Mouse (Mus musculus) lung, postnatal 4 days (tissue): Measurements from ENCODE around the gene Teddm3.
"Not testable (repeated sequence)": the region's sequence is repeated elsewhere in the genome, so short reads cannot be mapped to it uniquely, and the experiment has no call there.

ENCODE experiments used
- DNase-seq, 2 experiments: peaks; one replicate each; pipeline ENCODE4 v3.0.0; 2021

The Teddm3 gene

DNA sequence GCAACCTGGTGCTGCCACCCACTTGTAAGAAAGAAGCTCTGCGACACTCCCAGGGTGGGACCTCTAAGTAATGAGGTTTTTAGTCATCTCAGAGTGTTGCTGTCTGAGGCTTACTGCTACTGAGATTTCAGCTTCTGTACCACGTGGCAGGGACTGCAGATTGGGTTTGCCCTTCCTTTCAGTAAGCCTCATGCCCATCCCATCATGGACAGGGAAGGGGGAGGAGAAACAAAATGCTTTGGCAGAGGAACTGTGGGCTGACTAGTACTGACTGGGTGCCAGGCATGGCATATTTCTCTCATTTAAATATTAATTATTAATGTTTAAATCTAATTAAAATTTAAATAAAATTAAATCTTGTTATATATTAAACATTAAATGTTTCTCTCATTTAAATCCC is at the start of gene Teddm3:
Gene Teddm3 (minus strand): TSS at position 101 of the 400 bp plus-strand sequence.
- DNase-seq = not testable (repeated sequence)

DNA sequence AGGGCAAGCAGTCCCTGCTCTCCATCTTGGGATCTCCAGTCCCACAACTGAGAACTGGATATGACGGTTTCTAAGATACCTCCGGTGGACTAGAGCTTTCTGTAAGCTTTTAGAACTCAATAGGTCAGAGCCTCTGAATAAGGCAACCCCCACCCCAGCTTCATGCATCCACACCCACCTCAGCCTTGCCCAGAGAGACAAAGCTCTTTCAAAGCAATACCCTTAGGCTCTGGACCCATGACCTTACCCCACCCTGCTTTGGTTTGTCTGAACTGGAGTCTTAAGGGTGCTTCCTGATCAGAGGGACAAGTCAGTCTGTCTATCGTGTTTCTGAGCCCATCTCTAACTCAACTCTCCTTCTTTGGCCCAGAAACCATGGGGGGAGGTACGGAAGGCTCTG is 48.9 kb upstream of the Teddm3 start:
- DNase-seq = no peak

DNA sequence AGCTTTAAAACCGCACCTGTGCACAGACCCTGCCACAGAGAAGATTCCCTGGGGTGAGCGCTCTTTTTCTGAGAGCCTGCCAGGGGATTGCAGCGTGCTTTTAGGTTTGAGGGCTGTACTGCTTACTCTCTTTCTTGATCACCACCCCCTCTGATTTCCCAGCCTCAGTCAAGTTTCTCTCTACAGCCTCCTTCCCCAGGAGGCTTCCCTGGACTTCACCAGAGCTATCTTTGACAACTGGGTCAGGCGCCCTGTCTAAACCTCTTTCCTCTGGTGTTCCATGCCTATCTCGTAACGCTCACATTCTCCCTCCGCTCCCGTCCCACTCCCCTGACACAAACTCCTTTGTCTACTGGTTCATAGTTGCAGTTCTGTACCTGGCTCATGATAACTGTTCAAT is 45.6 kb upstream of the Teddm3 start:
- DNase-seq = no peak

DNA sequence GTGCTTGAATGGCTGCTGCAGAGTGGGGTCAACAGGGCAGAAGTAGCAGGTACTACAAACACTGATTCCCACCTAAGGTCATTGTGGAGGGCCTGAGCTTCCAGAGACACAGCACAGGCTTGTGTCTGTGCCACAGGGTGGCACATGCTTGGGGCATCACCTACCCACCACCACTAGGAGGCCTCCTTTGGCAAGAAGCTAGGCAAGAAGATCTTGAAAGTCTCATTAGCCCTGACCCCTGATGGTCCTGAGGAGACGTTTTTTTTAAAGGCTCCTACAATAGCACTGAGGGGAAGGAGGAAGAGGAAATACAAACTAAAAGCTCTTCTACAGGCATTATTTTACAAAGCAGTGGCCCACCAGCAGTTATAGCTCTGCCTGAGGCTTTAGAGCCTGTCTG is 44.7 kb upstream of the Teddm3 start:
- peak in 1 of 2 experiments; percentile 47 for DNase-seq

DNA sequence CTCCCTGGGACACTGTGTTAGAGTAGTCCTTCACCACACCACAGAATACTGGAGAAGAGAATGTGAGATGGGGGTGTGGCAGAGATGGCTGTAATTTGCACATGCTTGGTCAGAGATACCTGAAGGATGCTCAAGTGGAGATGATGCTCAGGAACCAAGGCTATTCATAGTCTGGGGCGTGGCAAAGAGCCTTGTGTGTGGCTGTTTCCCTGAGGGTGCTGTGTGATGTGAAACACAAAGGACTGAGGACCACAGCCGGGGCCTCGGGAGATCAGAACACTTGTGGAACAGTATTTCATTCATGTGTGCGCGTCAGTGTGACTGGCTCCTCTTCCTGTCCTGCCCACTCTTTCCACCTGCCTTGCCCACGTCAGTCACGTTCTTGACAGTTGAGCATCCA is 44.2 kb upstream of the Teddm3 start:
- no peak for DNase-seq

DNA sequence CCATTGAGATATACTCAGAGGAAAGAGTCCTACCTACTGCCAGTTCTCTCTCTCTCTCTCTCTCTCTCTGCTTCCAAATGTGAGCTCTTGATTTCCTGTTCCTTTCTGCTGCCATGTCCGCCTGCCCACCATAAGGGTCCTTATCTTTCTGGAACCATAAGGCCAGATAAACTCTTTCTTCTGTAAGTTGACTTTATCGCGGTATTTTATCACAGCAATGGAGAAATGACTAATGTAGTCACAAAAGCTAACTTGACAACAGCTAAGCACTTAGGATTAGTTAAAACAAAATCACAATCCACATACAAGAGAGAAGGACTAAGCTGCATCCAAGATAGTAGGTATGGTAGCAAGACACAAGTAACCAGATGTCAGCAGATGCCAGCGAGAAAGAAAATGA is 43.7 kb upstream of the Teddm3 start:
- no peak for DNase-seq

DNA sequence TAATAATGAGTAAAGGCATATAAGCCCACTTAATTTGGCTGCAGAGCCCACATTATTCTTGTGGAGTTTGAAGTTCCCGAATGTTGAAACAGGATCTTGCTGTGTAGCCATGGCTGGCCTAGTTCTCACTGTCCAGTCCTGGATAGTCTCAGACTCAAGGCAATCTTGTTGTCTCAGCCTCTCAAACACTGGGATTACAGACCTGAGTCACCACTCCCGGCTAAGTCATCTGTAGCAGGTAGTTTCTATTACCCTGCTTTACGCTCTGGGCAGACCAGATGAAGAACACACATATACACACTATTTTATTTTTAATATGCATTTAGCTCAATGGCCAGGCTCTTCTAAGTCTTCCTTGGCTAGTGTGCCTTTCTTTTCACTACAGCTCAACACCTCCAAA is 42.8 kb upstream of the Teddm3 start:
- DNase-seq = no peak

DNA sequence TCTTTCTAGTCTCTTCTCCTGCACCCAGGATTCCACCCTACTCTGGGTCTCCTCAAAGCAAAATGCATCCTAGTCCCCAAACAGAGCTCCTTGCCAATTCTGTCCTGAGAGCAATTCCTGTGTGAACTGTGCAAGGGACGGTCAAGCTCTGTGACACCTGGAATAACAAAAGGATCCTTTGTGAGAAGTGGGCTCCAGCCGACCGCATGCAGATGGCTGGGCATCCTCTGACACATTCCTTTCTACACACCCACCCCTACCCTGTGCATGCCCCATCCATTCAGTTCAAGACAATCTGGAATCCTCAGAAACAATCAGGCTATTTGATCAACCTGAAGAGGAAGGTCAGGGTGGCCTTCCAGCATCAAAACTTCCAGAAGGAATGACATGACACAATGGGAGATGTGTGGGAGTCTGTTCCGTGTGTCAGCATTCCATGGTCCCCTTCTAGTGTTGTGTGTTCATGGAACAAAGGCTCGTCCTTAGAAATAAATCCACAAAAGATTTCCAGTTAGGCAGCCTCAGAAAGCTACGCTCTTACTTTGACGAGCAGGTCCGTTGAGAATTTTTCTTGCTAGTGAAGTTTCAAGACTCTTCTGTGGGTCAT is 41.6 kb upstream of the Teddm3 start:
- DNase-seq = no peak

DNA sequence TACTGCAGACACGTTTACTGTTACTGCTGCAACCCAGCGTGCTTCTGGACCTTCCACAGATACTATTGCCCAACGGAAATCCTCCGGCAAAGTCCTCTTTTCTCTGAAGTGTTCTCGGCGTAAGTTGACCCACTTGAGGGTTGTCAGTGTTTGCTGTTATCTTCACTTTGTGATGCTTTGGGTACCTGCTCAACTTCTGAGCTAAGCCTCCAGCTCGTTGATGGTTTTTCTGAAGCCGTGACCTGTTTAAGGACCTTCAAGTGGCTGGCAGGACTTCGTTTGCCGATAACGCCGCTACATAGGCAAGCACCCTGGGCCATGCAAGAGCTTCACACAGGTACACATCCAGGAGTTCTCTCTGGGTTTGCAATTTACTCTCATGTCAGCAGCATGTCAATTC is 40.4 kb upstream of the Teddm3 start:
- DNase-seq = no peak

DNA sequence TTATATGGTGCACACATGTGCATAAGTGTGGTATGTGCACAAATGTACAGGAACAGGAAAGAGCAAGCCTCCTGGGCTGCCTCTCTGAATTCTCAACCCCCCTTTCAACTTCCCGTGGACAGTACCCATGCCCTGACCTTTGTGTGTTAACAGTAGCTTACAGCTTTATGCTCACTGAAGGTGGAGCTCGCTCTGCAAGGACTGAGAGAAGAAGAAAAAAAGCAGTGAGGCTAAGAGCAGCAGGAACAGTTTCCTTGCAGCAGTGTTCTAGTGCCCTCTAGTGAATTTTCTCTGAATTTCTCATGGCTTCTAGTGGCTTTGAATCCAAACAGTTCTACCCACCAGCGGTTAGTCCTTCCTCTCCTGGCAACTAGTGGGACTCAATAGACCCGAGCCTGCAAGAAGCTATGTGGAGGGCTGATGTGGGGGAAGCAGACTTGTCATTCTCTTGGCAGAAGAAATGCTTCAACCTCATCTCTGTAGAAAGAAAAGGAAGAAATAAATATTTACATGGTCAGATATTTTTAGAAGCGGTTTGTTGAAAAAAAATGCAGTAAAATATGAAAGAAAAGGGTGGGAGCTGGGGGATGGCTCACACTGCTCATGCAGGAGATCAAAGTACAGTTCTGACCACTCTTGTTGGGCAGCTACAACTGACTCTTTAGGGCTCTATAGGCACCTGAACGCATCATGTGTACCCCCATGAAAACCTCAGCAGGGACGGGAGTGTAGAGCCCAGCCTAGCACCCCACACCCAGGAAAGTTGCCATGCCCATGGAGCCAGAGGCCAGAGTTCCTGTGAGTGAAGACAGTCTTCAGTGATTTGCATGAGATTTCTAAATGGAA is 38.9 kb upstream of the Teddm3 start:
- DNase-seq = peak; percentile 56 to 66

DNA sequence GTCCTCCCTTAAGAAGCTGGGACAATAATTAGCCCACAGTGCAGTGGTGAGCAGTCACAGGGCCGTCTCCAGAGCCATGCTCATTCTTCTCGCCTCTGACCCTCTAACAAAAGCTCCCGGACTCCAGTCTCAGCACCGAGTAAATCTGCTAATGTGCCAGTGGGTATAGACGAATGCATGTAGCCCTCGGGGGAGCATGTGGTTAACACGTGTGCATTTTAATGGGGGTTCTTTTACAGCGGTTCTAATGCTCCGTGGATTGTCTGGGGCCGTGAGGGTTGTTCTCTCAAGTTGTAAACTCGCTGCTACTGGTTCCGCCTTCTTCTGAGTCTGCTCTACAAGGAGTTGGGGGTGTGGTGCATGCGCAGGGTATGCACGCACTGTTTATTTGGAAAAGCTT is 37.8 kb upstream of the Teddm3 start:
- DNase-seq = no peak

DNA sequence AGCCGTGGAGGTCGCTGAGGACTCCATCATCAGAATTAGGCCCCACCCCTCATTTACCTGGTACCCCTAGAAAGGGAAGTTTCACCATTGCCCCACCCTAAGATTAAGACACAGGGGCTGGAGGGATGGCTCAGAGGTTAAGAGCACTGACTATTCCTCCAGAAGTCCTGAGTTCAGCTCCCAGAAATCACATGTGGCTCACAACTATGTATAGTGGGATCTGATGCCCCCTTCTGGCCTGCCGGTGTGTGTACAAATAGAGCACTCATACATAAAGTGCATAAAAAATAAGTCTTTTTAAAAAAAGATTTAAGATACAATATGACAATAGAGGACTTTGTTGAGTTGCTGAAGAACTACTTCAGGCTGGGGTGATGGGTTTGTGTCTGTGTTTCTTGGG is 34.5 kb upstream of the Teddm3 start:
- DNase-seq = no peak

DNA sequence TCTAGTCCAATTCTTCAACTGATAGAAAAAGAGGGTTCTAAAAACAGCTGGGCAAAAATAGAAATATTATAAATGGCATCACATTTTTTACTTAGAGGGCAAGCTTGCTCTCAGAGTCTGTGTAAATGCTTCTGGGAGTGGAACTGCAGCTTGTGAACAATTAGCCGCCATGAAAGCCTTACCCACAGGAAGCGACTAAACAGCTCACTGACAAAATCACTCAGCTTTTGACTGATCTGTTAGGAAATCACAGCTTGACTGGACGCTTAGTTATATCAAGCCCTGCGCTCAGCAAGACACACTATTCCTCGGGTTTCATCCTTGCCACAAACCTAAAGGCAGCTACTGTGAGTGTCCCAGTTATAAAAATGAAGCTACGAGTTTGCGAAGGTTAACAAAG is 33.8 kb upstream of the Teddm3 start:
- DNase-seq = no peak

DNA sequence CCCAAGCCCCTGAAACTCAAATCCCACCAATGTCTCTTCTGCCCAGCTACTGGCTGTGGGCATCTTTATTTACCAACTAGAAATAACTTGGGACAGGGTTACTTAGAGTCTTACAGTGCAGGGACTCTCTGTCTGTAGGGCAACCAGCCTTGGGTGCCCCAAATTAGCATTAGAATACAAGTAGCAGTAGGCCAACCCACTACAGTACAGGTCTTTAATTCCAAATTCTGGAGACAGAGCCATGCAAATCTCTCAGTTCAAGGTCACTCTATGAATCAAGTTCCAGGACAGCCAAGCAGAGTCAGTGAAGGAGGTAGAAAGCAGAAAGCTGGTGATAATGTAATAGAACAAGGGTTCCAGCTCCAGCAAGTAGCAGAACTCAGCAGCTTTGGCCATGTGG is 30.9 kb upstream of the Teddm3 start:
- DNase-seq = no peak

DNA sequence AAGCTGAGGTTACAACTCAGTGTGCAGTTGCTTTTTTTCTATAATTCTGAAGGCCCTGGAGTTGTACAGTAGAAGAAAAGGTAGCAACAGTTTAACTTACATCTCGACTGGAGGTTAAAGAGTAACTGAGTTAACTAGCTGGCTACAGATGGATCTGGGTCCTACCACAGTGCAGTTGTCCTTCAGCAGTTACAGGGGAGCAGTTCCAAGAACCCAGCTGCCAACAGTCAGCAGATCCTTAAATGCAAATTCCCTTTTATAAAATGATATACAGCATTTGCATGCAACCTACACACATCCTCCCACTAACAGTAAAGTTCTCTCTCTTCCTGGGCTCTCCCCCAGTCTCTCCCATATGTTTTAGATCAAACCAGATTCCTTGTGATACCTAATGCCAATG is 28.3 kb upstream of the Teddm3 start:
- DNase-seq = no peak

DNA sequence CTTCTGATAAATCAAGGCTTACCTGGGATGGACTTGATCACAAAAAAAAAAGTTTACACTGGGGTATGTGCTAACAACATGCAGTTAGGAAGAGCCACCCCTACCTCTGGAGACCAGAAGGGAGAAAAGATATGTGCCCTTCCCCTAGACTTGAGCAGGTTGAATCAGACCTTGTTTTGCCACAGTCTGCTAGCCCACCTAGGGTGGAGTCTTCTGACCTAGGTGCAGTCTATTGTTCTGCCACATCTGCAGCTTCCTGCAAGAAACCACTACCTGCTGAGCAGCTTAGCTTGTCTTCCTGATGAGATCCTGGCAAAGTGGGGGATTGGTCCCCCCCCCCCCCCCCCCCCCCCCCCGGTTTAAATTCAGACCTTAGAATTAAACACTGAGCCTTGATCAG is 21.4 kb upstream of the Teddm3 start:
- no peak for DNase-seq

DNA sequence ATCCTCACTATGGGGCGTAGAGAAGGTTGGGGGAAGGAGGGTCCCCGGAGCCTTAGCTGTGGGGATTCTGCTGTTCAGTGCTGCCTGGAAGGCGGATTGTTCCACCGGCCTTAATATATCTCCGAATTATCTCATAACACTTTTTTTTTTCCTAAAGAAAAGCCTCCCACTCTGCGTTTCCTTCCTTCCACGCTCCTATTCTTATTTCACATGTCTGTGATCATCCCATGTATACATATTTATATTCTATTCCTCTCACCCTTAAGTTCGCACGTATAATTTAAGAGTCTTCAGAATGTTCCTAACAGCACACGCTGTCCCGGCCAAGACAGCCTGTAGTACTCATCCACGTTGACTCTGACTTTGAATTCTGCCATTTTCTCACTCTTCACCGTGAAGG is 14.9 kb upstream of the Teddm3 start:
- DNase-seq = no peak

DNA sequence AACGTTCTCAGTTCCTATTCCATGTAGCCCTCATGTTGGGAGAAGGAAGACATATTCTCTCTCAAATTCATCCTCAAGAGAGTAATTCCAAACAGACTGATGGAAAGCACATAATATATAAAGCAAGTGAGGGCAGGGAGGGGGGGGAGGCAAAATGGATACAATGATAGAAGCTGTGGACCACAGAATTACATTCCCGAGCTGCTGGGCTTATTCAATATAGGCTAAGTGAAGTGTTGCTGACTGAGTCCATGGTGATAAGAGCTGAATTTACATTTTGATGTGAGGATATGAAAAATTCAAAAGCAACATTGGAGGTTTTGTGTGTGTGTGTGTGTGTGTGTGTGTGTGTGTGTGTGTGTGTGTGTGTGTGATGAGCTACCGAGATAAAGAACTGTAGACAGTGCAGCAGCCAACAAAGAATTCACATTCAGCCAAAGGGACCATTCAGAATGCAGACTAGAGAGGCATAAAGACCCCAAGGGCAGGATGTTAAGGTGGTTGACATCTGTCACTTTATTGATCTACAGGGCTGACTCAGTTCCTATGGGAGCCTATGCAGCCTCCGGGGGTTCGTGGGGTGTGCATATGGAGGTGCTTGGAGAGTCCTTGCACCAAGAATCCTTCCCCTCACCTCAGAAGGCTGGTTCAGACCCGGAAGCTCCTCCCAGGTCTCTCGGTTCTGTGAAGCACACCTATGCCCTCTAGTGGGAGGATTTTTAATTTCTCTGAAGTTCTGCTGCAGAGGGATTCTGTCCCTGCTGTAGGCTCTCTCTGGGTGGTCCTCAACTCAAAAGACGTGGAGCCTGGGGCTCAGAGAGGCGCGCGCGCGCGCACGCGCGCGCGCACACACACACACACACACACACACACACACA is 11.8 kb upstream of the Teddm3 start:
- not testable (repeated sequence) for DNase-seq

DNA sequence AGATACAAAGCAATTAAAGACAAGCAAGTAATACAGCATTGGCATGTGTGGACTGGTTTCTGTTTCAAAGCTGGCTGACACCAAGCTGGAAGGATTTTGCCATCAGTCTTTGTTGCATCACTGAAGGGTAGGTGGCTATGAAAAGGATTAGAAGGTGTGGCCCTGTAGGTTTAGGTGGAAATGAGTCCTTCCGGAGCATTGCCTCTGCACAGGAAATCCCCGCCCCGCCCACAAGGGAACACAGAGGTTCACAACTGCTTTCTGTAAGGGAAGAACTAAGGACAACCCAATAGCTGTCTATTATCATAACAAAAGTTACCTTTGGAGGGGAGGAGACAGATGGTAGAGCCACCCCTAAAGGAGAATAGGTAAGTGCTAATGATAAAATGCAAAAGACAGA is 9.6 kb upstream of the Teddm3 start:
- DNase-seq = not testable (repeated sequence)

DNA sequence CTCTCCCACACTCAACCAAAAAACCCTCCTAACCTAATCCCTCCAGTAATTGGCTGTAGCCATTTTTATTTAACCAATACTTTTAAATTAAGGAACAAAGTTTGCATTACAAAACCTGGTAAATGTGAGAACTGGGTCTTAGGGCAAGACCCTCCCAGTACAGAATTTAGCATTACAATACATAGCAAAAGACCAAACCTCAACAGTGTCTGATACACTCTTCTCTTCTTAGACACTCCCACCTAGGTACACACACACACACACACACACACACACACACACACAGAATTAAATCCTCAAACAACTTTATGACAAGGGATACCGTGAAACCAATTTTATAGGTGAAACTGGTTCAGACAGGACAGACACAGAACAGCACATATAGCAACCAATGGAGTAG is 5.4 kb upstream of the Teddm3 start:
- DNase-seq = not testable (repeated sequence)

DNA sequence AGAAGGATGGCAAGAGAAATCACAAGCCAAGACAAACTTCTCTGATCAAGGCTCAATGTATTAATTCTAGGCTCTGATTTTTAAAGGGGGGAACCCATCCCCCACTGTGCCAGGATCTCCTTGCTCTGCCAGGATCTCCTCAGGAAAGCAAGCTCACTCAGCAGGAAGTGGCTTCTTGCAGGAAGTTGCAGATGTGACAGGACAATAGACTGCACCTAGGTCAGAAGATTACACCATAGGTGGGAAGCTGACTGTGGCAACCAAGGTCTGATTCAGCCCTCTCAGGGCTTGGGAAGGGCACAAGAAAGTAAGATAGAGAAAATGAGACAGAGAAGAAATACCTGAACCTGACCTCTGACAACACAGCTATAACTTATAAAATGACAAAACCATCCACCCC is 2.5 kb upstream of the Teddm3 start:
- not testable (repeated sequence) for DNase-seq

DNA sequence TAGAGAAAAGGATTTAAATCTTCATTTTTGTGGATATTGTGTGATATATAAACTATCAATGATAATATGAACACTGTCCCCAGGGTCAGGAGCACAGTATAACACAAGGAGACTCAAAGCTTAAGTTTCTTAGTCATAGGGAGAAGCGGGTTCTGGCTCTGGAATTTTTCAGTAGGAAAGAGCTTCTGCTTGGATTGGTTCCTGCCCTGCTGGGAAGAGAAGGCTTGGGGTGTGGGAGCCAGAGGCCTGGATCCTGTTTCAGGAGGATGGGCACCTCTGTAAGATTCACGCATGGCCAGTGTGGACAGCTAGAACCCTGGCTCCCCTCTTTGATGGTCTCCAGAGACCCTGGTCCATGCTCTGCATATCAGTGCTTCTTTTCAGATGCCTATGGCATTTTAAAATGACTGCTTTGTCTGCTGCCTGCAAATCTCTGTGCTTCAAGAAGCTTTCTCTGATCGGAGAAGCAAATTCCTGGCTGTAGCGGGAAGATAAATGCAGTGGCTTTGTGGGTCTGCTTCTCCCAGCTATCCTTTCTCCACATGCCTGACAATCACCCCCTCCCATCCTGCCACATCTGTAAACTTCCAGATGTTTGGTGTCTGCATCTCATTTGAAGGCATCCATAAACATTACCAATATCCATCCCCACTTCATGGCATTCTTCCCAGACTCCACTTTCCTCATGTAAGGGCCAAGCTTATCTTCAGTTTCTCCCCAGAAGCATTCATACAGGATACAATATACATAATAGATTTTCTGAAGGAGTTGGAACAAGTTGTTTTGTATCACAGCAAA is 2.0 kb downstream of the Teddm3 start:
- DNase-seq = peak; percentile 10 to 29

DNA sequence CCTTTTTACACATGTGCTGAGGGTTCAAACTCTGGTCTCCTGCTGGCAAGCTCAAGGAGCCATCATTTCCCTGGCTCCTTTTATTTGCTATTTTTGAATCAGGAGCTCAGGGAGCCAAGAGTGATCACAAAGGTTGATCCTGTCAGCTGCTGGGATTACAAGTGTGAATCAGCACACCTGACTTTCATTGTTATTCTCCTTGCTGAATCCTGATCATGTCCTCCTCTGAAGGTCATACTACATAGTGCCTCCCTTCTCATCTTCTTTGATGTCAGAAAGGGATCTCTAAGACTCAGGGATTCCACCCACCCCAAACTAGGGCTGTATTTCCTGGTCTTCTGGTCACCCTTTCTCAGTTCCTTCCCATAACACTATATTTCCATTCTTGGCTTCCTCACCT is 3.9 kb downstream of the Teddm3 start:
- no peak for DNase-seq
